8 mouse cellular contexts compared by ENCODE assay signal in the genomic region with DNA sequence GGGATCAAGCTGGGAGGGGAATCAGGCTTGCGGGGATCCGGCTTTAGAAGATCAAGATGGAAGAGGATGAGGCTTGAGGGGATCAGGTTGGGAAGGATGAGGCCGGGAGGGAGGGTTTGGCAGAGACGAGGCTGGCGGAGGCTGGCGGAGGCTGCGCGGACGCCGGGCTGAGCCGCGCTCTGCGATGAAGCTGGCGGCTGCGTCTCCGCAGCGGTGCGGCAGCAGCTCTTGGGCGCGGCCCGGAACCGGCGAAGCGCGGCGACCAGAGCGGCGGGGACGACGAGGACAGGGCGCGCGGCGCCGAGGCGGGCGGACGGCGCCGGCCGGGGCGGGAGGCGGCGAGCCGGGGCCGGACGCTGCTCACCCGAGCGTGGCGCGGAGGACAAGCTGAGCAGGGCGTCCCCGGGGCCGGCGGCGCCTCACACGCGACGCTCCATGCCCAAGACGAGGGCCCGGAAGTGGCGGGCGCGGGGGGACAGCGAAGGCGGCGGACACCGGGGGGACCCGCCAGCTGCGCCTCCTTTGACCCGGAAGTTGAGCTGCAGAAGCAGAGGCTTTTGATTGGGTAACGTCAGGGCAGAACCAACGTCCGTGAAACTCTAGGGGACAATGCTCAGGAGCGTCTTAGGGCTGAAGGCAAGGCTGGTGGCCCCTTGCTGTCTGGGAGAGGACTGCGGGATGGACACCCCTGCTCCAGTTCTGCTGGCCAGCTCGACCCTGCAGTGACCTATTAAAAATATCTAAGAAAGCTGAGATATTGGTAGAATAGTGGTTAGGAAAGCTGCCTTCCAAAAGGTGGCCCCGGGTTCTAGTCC. TPM values are rescaled to one million over a fixed set of nuclear protein-coding genes. Genes with fewer than 3 reads are reported as not detected.
DNase-seq lines count a peak whose midpoint lies in the region; ATAC-seq lines count a peak whose summit lies in the region.

Dpp9 (minus strand) TSS at position 529 of the 815 bp plus-strand sequence.

- DNase-seq in adrenal gland, adult (ENCODE audit: inconsistent age in 2 of 2, low spot score in 1 of 2) = peak; percentile 95 to 97
- DNase-seq in embryo, embryonic 10.5 days (ENCODE audit: low spot score) = peak; percentile 97
- DNase-seq in gastrocnemius, postnatal 14 days = peak; percentile 90
- peak; percentile 94 for DNase-seq in left cerebral cortex, postnatal 10 days (ENCODE audit: extremely low spot score in 1 of 2, low spot score in 2 of 2)
- DNase-seq in right cerebral cortex, postnatal 25 days = peak; percentile 90
- DNase-seq in urinary bladder, postnatal 4 days (ENCODE audit: low spot score in 2 of 2) = peak; percentile 90 to 91

- intact Hi-C loops in gastrocnemius, postnatal 14 days (cut with DNase I; ENCODE audit: low total_unique reads) = no loop called here
- intact Hi-C loops in left cerebral cortex, postnatal 10 days (cut with DNase I) = loop anchor here (5.0 kb wide), 1 partner anchor 34 kb away; no protein-coding TSS in a partner anchor

- ATAC-seq in inflammation-experienced regulatory T-cells, adult 6 months = peak; percentile 99
- peak; percentile 99 for ATAC-seq in megakaryocyte-erythroid progenitor cell, adult 5-6 weeks (replicated peaks; ENCODE audit: low FRiP score, low TSS enrichment, poor library complexity, severe bottlenecking)

RNA-seq across cellular contexts. Expression of gene Dpp9, which starts in this region (rescaled TPM):
- total RNA-seq in gastrocnemius, postnatal 14 days (2021) = 10 to 100 TPM; 20.8 to 22.0 TPM
- 10 to 100 TPM; 13.6 to 17.5 (median 14.5) TPM for polyA plus RNA-seq in inflammation-experienced regulatory T-cells, adult 6 months (2017; shearing (Covaris generic))
- total RNA-seq in left cerebral cortex, postnatal 10 days (2021) = 10 to 100 TPM; 43.8 to 44.8 TPM
- total RNA-seq in megakaryocyte-erythroid progenitor cell, adult 5-6 weeks (2014; fragmentation: Nextera tagmentation) = 25.3 and 33.5 TPM in 2 replicates
- total RNA-seq in megakaryocyte-erythroid progenitor cell, adult 5-6 weeks (2017) = 8.6 and 11.7 TPM in 2 replicates

Comparison
In these comparisons a context has a peak if more than half of its experiments do, and no peak if none do; other contexts are left out.
1. Peak in every context shown above with its lines: DNase-seq and ATAC-seq.